Mouse (Mus musculus) cerebellum, adult 18-20 months (tissue): ENCODE data around the gene Celf2.

ENCODE experiments used
- DNase-seq, 2 experiments: peaks; one replicate each; pipeline ENCODE4 v3.0.0; 2021

Gene Celf2

GRCm38 (mm10) chr2:6721460-6722401 lies 787.6 kb downstream of the Celf2 start:
- DNase-seq, result peak; percentile 37 to 47

GRCm38 (mm10) chr2:6720753-6721459 lies 788.5 kb downstream of the Celf2 start:
- peak; percentile 50 to 59 for DNase-seq

GRCm38 (mm10) chr2:6718864-6719263 lies 790.5 kb downstream of the Celf2 start:
- DNase-seq, result no peak

- DNase-seq, result no peak
Observed at GRCm38 (mm10) chr2:6717953-6718352, 791.4 kb downstream of the Celf2 start.

GRCm38 (mm10) chr2:6715562-6715961 lies 793.8 kb downstream of the Celf2 start:
- no peak for DNase-seq

- DNase-seq, result no peak
Observed at GRCm38 (mm10) chr2:6713529-6713928, 795.8 kb downstream of the Celf2 start.

GRCm38 (mm10) chr2:6710687-6711430 lies 798.5 kb downstream of the Celf2 start:
- no peak for DNase-seq

- no peak for DNase-seq
Observed at GRCm38 (mm10) chr2:6707959-6708519, 801.3 kb downstream of the Celf2 start.

GRCm38 (mm10) chr2:6707276-6707675 lies 802.1 kb downstream of the Celf2 start:
- DNase-seq, result no peak

- no peak for DNase-seq
Observed at GRCm38 (mm10) chr2:6705929-6706739, 803.2 kb downstream of the Celf2 start.

GRCm38 (mm10) chr2:6705475-6705874 lies 803.9 kb downstream of the Celf2 start:
- DNase-seq, result no peak

GRCm38 (mm10) chr2:6704804-6705203 lies 804.6 kb downstream of the Celf2 start:
- no peak for DNase-seq

GRCm38 (mm10) chr2:6704342-6704741 lies 805.0 kb downstream of the Celf2 start:
- no peak for DNase-seq

- DNase-seq, result no peak
Observed at GRCm38 (mm10) chr2:6696326-6696725, 813.0 kb downstream of the Celf2 start.

GRCm38 (mm10) chr2:6695353-6695951 lies 813.9 kb downstream of the Celf2 start:
- DNase-seq, result no peak

- DNase-seq, result no peak
Observed at GRCm38 (mm10) chr2:6689689-6690088, 819.7 kb downstream of the Celf2 start.

- DNase-seq, result no peak
Observed at GRCm38 (mm10) chr2:6678231-6678630, 831.1 kb downstream of the Celf2 start.

GRCm38 (mm10) chr2:6677457-6677856 lies 831.9 kb downstream of the Celf2 start:
- DNase-seq, result no peak

GRCm38 (mm10) chr2:6674401-6674800 lies 835.0 kb downstream of the Celf2 start:
- DNase-seq, result no peak

GRCm38 (mm10) chr2:6673418-6673817 lies 835.9 kb downstream of the Celf2 start:
- no peak for DNase-seq

GRCm38 (mm10) chr2:6667611-6668010 lies 841.8 kb downstream of the Celf2 start:
- DNase-seq, result peak; percentile 19 to 26

GRCm38 (mm10) chr2:6659834-6660233 lies 849.5 kb downstream of the Celf2 start:
- no peak for DNase-seq
